Mouse (Mus musculus) heart, postnatal 0 days (tissue): ENCODE measurements around the gene Mrpl51. TPM values are rescaled to one million over a fixed set of nuclear protein-coding genes. Genes with fewer than 3 reads are reported as not detected.
A peak's percentile ranks its signal among the peaks of the same experiment; 100 is the strongest.
"Not testable (repeated sequence)": the region's sequence is repeated elsewhere in the genome, so short reads cannot be mapped to it uniquely, and the experiment has no call there.

Source experiments
- ATAC-seq: fragments of 200-750 bp; cut with Nextera tagmentation; 2 replicates; pipeline ENCODE4 v1.8.0; 2017; ENCODE audit warnings: low read depth, moderate number of reproducible peaks, moderate library complexity; ENCODE audit not compliant: insufficient read depth
- DNase-seq: peaks from one replicate; pipeline ENCODE4 v3.0.0-alpha.2; 2016; ENCODE audit warnings: low spot score
- H3K27ac ChIP-seq: fragments of 300-500 bp; sonication (generic); 2 replicates; pipeline ENCODE4 v1.5.1; 2014; ENCODE audit warnings: low read depth, mild to moderate bottlenecking
- H3K27me3 ChIP-seq: fragments of 300-500 bp; sonication (generic); 2 replicates; pipeline ENCODE4 v1.6.1; 2014; ENCODE audit warnings: low read length, mixed read lengths; ENCODE audit not compliant: control insufficient read depth, insufficient read depth
- H3K36me3 ChIP-seq: fragments of 300-500 bp; sonication (generic); replicated peaks from 2 replicates; pipeline ENCODE4 v1.6.1; 2014; ENCODE audit warnings: low read length, mixed read lengths; ENCODE audit not compliant: control insufficient read depth, insufficient read depth
- H3K4me1 ChIP-seq: fragments of 300-500 bp; sonication (generic); 2 replicates; pipeline ENCODE4 v1.6.1; 2014; ENCODE audit warnings: antibody characterized with exemption; ENCODE audit not compliant: control insufficient read depth, insufficient read depth
- H3K4me2 ChIP-seq: fragments of 300-500 bp; sonication (generic); 2 replicates; pipeline ENCODE4 v1.6.1; 2014; ENCODE audit warnings: low read depth, mild to moderate bottlenecking, low read length, moderate library complexity
- H3K4me3 ChIP-seq: fragments of 300-500 bp; sonication (generic); 2 replicates; pipeline ENCODE4 v1.5.1; 2014; ENCODE audit warnings: low read depth, low read length
- H3K9ac ChIP-seq: fragments of 300-500 bp; sonication (generic); replicated peaks from 2 replicates; pipeline ENCODE4 v1.6.1; 2014; ENCODE audit warnings: low read depth, low read length, mixed read lengths
- H3K9me3 ChIP-seq: fragments of 300-500 bp; sonication (generic); replicated peaks from 2 replicates; pipeline ENCODE4 v1.6.1; 2016; ENCODE audit warnings: low read length; ENCODE audit not compliant: control insufficient read depth
- CTCF ChIP-seq: IDR thresholded peaks from 2 replicates; pipeline ENCODE4 v1.5.1; 2016; ENCODE audit warnings: antibody characterized with exemption, control low read depth, low read depth
- EP300 ChIP-seq: IDR thresholded peaks from 2 replicates; pipeline ENCODE4 v1.6.1; 2016; ENCODE audit warnings: antibody characterized with exemption, low read depth
- whole genome bisulfite sequencing: fragments of 180-500 bp; shearing (Covaris S2); extraction: QIAGEN DNeasy Blood & Tissue Kit; methylation state at CpG from one replicate; pipeline ENCODE4 v1.1.7; 2014; 5-methylcytosine and 5-hydroxymethylcytosine counted together
- polyA plus RNA-seq: library from polyadenylated mRNA; unstranded; fragments of >200 nt; fragmentation: Nextera tagmentation; extraction: Ambion mirVana; gene quantifications from 2 replicates; pipeline ENCODE4 v1.2.1, GENCODE M21; 2015
- total RNA-seq: library from RNA; depleted of rRNA; stranded (reverse); fragments of >200 nt; gene quantifications from 2 replicates; pipeline ENCODE4 v1.2.3, GENCODE M21; 2014; ENCODE audit warnings: low replicate concordance

Gene Mrpl51
- total and polyA plus RNA-seq, 2 experiments from 2014 or later: 165 to 426 TPM

DNA sequence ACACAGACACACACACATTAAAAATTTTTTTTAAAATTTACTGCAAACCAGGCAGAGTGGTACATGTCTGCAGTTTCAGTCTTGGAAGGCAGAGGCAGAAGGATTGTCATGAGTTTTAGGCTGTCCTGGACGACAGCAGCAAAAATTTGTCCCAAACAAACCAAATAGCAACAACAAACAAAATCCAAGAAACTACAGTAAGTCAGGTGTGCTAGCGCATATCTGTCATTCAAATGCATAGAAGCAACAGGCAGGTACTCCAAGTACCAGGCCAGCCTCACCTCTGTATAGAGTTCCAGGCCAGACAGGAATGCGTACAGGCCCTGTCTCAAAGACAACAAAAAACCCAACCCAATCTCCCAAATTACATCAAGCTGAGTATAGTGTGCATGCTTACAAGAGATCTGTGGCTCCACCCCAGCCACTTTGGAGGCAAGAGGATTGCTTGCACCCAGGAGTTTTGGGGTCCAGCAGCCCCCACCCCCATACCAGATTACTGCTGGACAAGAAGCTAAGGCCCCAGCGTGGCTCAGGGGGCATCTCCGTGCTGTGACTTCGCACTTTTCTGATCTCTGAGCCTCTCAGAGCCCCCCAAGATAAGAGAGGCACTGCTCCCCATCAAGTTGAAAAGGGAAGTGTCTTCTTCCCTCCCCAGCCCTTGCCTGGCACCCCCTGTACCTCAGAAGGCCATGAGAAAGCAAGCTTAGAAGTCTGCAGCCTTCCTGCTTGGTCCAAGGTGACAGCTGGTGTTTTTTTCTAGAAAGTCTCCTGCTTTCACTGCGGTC lies 31.6 kb upstream of the Mrpl51 start:
- no peak overlapping the region for H3K9ac ChIP-seq
- 69% methylated on average over 7 of the region's 7 CpGs for WGBS
- peak overlapping the region; percentile 80; the same call in 1 of the 2 replicates for H3K27ac ChIP-seq
- H3K4me2 ChIP-seq: no peak overlapping the region
- DNase-seq (no peak), ATAC-seq (no peak)
- H3K27me3 ChIP-seq: no peaks in the 10 kb centered on the region
- H3K36me3 ChIP-seq: peaks cover 66% of the 10 kb centered on the region
- TF ChIP-seq EP300 (no peak), CTCF (no peak)
- no peak overlapping the region for H3K4me3 ChIP-seq
- no peaks in the 10 kb centered on the region for H3K9me3 ChIP-seq
- H3K4me1 ChIP-seq: peaks cover 18% of the 10 kb centered on the region

DNA sequence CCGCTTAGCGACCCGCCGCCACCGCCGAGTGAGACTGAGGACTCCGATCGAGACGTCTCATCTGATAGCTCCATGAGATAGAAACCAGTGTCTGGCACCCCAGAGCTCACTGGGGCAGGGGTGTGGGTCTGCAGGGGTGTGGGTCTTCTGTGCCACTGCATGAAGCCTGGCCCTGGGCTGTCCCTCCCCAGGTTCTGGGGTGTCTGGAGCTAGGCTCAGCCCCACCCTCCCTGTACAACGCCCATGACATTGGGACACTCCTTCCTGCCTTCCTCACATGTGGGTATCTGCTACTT lies 31.1 kb upstream of the Mrpl51 start:
- Histone ChIP-seq H3K9ac (no peak overlapping the region), H3K4me3 (no peak overlapping the region), H3K27me3 (no peaks in the 10 kb centered on the region), H3K36me3 (peaks cover 61% of the 10 kb centered on the region), H3K27ac (peak overlapping the region; percentile 80), H3K4me2 (no peak overlapping the region), H3K4me1 (peaks cover 18% of the 10 kb centered on the region), H3K9me3 (no peaks in the 10 kb centered on the region)
- no peak for DNase-seq
- no peak for ATAC-seq
- 37% methylated on average over 10 of the region's 10 CpGs for WGBS
- TF ChIP-seq CTCF (no peak), EP300 (0 out of 2 replicates have a peak, but pooled peaks have one; percentile 33)

DNA sequence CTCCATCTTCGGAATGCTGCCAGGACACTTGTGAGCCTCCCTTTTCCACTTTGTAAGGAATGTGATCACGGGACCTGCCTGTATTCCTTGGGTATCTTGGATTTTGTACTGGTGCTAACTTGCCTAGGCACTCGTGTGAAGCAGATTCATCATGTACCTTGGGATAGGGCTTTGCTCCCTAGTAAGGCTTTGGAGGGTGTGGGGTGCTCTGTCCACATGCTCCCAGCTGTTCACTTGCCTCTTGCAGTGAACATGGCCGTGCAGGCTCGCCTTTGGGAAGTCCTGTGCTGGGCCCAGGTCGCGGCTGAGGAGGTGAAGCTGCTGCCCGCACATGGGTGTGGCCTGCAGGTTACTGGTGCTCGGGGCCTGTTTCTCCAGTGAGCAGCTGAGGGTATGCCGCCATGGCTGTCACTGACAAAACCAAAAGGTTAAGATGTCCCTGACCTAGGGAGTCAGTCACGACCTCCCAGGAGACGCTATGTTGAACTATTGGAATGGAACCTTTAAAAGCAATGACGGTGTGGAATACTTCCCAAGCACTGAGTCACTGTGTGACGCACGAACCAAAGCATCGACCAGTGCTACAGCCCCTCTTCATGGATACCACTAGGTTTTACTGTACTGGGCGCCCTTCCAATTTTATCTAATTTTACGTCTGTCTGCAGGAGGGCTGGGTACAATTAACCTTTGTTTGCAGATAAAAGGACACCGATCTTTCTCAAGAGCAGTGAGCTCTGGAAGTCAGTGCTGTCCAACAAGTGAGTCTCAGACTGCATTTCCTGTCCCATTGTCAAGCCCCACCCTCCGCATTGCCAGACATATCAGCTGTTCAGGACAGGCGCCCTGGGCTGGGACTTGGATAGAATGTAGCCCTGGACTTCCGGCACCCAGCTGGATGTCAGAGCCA lies 30.5 kb upstream of the Mrpl51 start:
- H3K36me3 ChIP-seq: peaks cover 60% of the 10 kb centered on the region
- H3K9ac ChIP-seq: no peak overlapping the region
- H3K4me3 ChIP-seq: no peak overlapping the region

DNA sequence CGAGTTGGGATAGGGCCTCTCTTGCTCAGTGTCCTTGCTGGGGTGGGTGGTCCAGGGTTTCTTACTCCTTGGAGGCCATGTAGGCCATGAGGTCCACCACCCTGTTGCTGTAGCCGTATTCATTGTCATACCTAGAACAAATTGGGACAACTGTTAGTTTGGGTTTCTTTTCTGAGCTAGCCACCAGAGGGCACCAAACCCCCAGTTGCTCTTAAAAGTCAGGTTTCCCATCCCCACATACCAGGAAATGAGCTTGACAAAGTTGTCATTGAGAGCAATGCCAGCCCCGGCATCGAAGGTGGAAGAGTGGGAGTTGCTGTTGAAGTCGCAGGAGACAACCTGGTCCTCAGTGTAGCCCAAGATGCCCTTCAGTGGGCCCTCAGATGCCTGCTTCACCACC lies 29.6 kb upstream of the Mrpl51 start:
- not testable (repeated sequence) for H3K9ac ChIP-seq, H3K27me3 ChIP-seq, H3K9me3 ChIP-seq, ATAC-seq, H3K4me3 ChIP-seq
- 6% methylated on average over 3 of the region's 5 CpGs for WGBS
- peak overlapping the region; percentile 80 for H3K27ac ChIP-seq
- H3K36me3 ChIP-seq: peaks cover 54% of the 10 kb centered on the region
- peaks cover 21% of the 10 kb centered on the region for H3K4me1 ChIP-seq
- DNase-seq: peak; percentile 68
- peak overlapping the region; percentile 78; the same call in 1 of the 2 replicates for H3K4me2 ChIP-seq
- TF ChIP-seq CTCF: peak; percentile 59

More for the DNA sequence above, 30.5 kb upstream of the Mrpl51 start:
- 0 out of 2 replicates have a peak overlapping the region, but pooled peaks have one; percentile 78 for H3K4me2 ChIP-seq
- 11% methylated on average over 22 of the region's 22 CpGs for WGBS
- no peaks in the 10 kb centered on the region for H3K9me3 ChIP-seq
- peak overlapping the region; percentile 80 for H3K27ac ChIP-seq
- no peaks in the 10 kb centered on the region for H3K27me3 ChIP-seq
- ATAC-seq (peak; percentile 27), DNase-seq (peak; percentile 85)
- TF ChIP-seq CTCF (no peak), EP300 (peak; percentile 4; the same call in 1 of the 2 replicates)
- peaks cover 18% of the 10 kb centered on the region for H3K4me1 ChIP-seq

DNA sequence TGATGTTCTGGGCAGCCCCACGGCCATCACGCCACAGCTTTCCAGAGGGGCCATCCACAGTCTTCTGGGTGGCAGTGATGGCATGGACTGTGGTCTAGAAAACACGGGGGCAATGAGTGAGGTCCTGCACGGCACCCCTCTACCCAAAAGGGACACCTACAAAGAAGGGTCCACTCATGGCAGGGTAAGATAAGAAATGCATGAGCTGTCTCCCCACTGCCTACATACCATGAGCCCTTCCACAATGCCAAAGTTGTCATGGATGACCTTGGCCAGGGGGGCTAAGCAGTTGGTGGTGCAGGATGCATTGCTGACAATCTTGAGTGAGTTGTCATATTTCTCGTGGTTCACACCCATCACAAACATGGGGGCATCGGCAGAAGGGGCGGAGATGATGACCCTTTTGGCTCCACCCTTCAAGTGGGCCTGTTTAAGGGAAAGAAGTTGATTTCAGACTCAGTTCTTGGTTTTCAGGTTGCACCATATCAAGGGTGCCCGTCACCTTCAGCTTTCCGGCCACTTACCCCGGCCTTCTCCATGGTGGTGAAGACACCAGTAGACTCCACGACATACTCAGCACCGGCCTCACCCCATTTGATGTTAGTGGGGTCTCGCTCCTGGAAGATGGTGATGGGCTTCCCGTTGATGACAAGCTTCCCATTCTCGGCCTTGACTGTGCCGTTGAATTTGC lies 28.8 kb upstream of the Mrpl51 start:
- Histone ChIP-seq H3K4me2 (peak overlapping the region; percentile 78), H3K4me3 (peak overlapping the region; percentile 9; the same call in 1 of the 2 replicates), H3K4me1 (peaks cover 24% of the 10 kb centered on the region), H3K27ac (0 out of 2 replicates have a peak overlapping the region, but pooled peaks have one; percentile 80), H3K36me3 (peaks cover 51% of the 10 kb centered on the region), H3K9ac (0 out of 2 replicates have a peak overlapping the region, but pooled peaks have one; percentile 13)
- 50% methylated on average over 10 of the region's 16 CpGs for WGBS
- not testable (repeated sequence) for H3K27me3 ChIP-seq, ATAC-seq, DNase-seq, H3K9me3 ChIP-seq
